Mouse (Mus musculus) bone marrow macrophage, adult 2 months (primary cell): ENCODE measurements around the gene H2-T3. TPM values are rescaled to one million over a fixed set of nuclear protein-coding genes. Genes with fewer than 3 reads are reported as not detected.
"Not testable (repeated sequence)": the region's sequence is repeated elsewhere in the genome, so short reads cannot be mapped to it uniquely, and the experiment has no call there.

ENCODE experiments used
- H3K27ac ChIP-seq: 2 replicates; pipeline ENCODE4 v1.5.1; 2012; ENCODE audit warnings: low read depth, low read length; ENCODE audit not compliant: insufficient read depth
- H3K4me1 ChIP-seq: 2 replicates; pipeline ENCODE4 v1.6.1; 2012; ENCODE audit warnings: low read length; ENCODE audit not compliant: control insufficient read depth, insufficient read depth
- H3K4me3 ChIP-seq: 2 replicates; pipeline ENCODE4 v1.5.1; 2012; ENCODE audit warnings: mild to moderate bottlenecking, low read length, moderate library complexity; ENCODE audit not compliant: insufficient read depth
- CTCF ChIP-seq: IDR thresholded peaks from 2 replicates; pipeline ENCODE4 v1.5.1; 2012; ENCODE audit warnings: low read depth, mild to moderate bottlenecking, low read length, moderate library complexity
- POLR2A ChIP-seq: IDR thresholded peaks from 2 replicates; pipeline ENCODE4 v1.6.1; 2012; ENCODE audit warnings: mild to moderate bottlenecking, low read depth, low read length, borderline replicate concordance
- polyA plus RNA-seq: library from polyadenylated mRNA; stranded (reverse); fragments of >200 nt; gene quantifications from 2 replicates; pipeline ENCODE4 v1.2.4, GENCODE M21; 2012; ENCODE audit not compliant: missing spikeins, insufficient read depth, insufficient read length

H2-T3 gene
- polyA plus RNA-seq, 1 experiment: 0.60 TPM

- H3K4me3 ChIP-seq: no peak overlapping the region
- no peaks in the 10 kb centered on the region for H3K4me1 ChIP-seq
- TF ChIP-seq POLR2A (no peak), CTCF (no peak)
- no peak overlapping the region for H3K27ac ChIP-seq
Measured at GRCm38 (mm10) chr17:36182212-36182611, 7.9 kb downstream of the H2-T3 start.

GRCm38 (mm10) chr17:36179446-36179845 is 10.6 kb downstream of the H2-T3 start:
- H3K4me3 ChIP-seq, H3K4me1 ChIP-seq, H3K27ac ChIP-seq: not testable (repeated sequence)

GRCm38 (mm10) chr17:36178938-36179337 is 11.1 kb downstream of the H2-T3 start:
- not testable (repeated sequence) for H3K4me1 ChIP-seq, H3K27ac ChIP-seq, H3K4me3 ChIP-seq

- not testable (repeated sequence) for H3K4me3 ChIP-seq, H3K4me1 ChIP-seq, H3K27ac ChIP-seq
Measured at GRCm38 (mm10) chr17:36176132-36176531, 14.0 kb downstream of the H2-T3 start.

- Histone ChIP-seq H3K27ac (no peak overlapping the region), H3K4me1 (no peaks in the 10 kb centered on the region), H3K4me3 (no peak overlapping the region)
- TF ChIP-seq POLR2A: no peak
Measured at GRCm38 (mm10) chr17:36170287-36170814, 19.7 kb downstream of the H2-T3 start.

- Histone ChIP-seq H3K4me1 (no peaks in the 10 kb centered on the region), H3K27ac (no peak overlapping the region), H3K4me3 (no peak overlapping the region)
- TF ChIP-seq CTCF: no peak
- no peak for TF ChIP-seq POLR2A
Measured at GRCm38 (mm10) chr17:36169753-36170152, 20.3 kb downstream of the H2-T3 start.

GRCm38 (mm10) chr17:36169094-36169493 is 21.0 kb downstream of the H2-T3 start:
- H3K27ac ChIP-seq, H3K4me1 ChIP-seq, H3K4me3 ChIP-seq: not testable (repeated sequence)

GRCm38 (mm10) chr17:36168039-36168652 is 21.9 kb downstream of the H2-T3 start, which contains the start of gene Gm8909:
TSS of gene Gm8909 (minus strand) at chr17:36168537.
- H3K4me1 ChIP-seq: no peaks in the 10 kb centered on the region
- TF ChIP-seq CTCF: no peak
- TF ChIP-seq POLR2A: no peak

GRCm38 (mm10) chr17:36167306-36168038 is 22.6 kb downstream of the H2-T3 start:
- Histone ChIP-seq H3K4me3 (peak overlapping the region; percentile 57), H3K27ac (no peak overlapping the region), H3K4me1 (no peaks in the 10 kb centered on the region)
- no peak for TF ChIP-seq CTCF
- no peak for TF ChIP-seq POLR2A

More at GRCm38 (mm10) chr17:36168039-36168652, 21.9 kb downstream of the H2-T3 start, which contains the start of gene Gm8909:
- H3K4me3 ChIP-seq: peak within 1 kb of the TSS; percentile 57
- no peak within 1 kb of the TSS for H3K27ac ChIP-seq

- H3K4me1 ChIP-seq, H3K4me3 ChIP-seq, H3K27ac ChIP-seq: not testable (repeated sequence)
Measured at GRCm38 (mm10) chr17:36166901-36167300, 23.2 kb downstream of the H2-T3 start.
